Mouse (Mus musculus) liver, embryonic 16.5 days (tissue): ENCODE data around the gene Shkbp1. TPM values are rescaled to one million over a fixed set of nuclear protein-coding genes. Genes with fewer than 3 reads are reported as not detected.
A peak's percentile ranks its signal among the peaks of the same experiment; 100 is the strongest.

Experiments used
- ATAC-seq: fragments of 200-750 bp; cut with Nextera tagmentation; 2 replicates; pipeline ENCODE4 v1.8.0; 2017; ENCODE audit warnings: low read depth, mild to moderate bottlenecking, moderate number of reproducible peaks, moderate library complexity
- H3K27ac ChIP-seq: fragments of 300-500 bp; sonication (generic); 2 replicates; pipeline ENCODE4 v1.5.1; 2014; ENCODE audit warnings: mild to moderate bottlenecking, low read length
- H3K27me3 ChIP-seq: fragments of 300-500 bp; sonication (generic); 2 replicates; pipeline ENCODE4 v1.6.1; 2014; ENCODE audit warnings: low read depth, low read length, mixed read lengths; ENCODE audit not compliant: control insufficient read depth, insufficient read depth
- H3K36me3 ChIP-seq: fragments of 300-500 bp; sonication (generic); 2 replicates; pipeline ENCODE4 v1.6.1; 2014; ENCODE audit warnings: mild to moderate bottlenecking; ENCODE audit not compliant: control insufficient read depth, insufficient read depth
- H3K4me1 ChIP-seq: fragments of 300-500 bp; sonication (generic); 2 replicates; pipeline ENCODE4 v1.6.1; 2014; ENCODE audit warnings: low read depth, low read length, mixed read lengths; ENCODE audit not compliant: control insufficient read depth
- H3K4me2 ChIP-seq: fragments of 300-500 bp; sonication (generic); 2 replicates; pipeline ENCODE4 v1.6.1; 2014; ENCODE audit warnings: low read depth, low read length, mixed read lengths
- H3K4me3 ChIP-seq: fragments of 300-500 bp; sonication (generic); 2 replicates; pipeline ENCODE4 v1.5.1; 2014; ENCODE audit warnings: low read depth, mild to moderate bottlenecking, low read length
- H3K9ac ChIP-seq: fragments of 300-500 bp; sonication (generic); 2 replicates; pipeline ENCODE4 v1.6.1; 2014; ENCODE audit warnings: low read depth, low read length
- H3K9me3 ChIP-seq: fragments of 300-500 bp; sonication (generic); replicated peaks from 2 replicates; pipeline ENCODE4 v1.6.1; 2016; ENCODE audit warnings: low read length; ENCODE audit not compliant: control insufficient read depth
- WGBS: fragments of 180-500 bp; shearing (Covaris S2); extraction: QIAGEN DNeasy Blood & Tissue Kit; methylation state at CpG from one replicate; pipeline ENCODE4 v1.1.7; 2014; ENCODE audit not compliant: insufficient replicate concordance; 5-methylcytosine and 5-hydroxymethylcytosine counted together
- polyA plus RNA-seq: library from polyadenylated mRNA; unstranded; fragments of >200 nt; fragmentation: Nextera tagmentation; extraction: Ambion mirVana; gene quantifications from 2 replicates; pipeline ENCODE4 v1.2.1, GENCODE M21; 2015

Gene Shkbp1
- polyA plus RNA-seq: 16.1 and 16.5 TPM in 2 replicates

DNA sequence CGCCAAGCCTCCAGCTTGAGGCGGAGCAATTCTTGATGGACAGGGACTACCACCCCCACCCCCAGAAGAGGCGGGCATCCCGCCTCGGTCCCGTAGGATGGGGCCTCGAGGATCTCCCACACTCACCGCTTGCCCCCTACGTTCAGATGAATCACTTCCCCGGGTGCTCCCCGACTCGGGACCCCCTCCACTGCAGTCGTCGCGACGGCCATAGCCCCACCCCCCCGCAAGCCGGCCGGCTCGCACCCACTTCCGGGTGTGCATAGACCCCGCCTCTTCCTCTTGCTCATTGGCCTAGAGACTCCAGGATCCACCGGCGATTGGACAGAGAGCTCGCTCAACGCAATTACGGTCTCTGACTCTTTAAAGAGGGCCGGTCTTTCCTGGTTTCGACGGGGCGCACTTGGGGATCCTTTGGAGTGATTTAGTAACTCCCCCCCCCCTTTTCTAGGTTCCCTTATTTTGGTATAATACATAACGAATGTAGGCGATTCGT, at the start of gene Shkbp1:
Gene Shkbp1, minus strand, starts transcription at position 275 of the 496 bp plus-strand sequence.
- peak; percentile 95 for ATAC-seq
- H3K27me3 ChIP-seq: peaks cover 14% of the 10 kb centered on the region
- no peaks in the 10 kb centered on the region for H3K9me3 ChIP-seq
- H3K4me1 ChIP-seq: peaks cover 25% of the 10 kb centered on the region
- H3K4me3 ChIP-seq: peak within 1 kb of the TSS; percentile 76
- H3K9ac ChIP-seq: peak within 1 kb of the TSS; percentile 71
- under 1% methylated on average over 33 of the region's 34 CpGs for WGBS
- H3K27ac ChIP-seq: peak within 1 kb of the TSS; percentile 85
- H3K4me2 ChIP-seq: peak within 1 kb of the TSS; percentile 85
- H3K36me3 ChIP-seq: no peaks in the 10 kb centered on the region

DNA sequence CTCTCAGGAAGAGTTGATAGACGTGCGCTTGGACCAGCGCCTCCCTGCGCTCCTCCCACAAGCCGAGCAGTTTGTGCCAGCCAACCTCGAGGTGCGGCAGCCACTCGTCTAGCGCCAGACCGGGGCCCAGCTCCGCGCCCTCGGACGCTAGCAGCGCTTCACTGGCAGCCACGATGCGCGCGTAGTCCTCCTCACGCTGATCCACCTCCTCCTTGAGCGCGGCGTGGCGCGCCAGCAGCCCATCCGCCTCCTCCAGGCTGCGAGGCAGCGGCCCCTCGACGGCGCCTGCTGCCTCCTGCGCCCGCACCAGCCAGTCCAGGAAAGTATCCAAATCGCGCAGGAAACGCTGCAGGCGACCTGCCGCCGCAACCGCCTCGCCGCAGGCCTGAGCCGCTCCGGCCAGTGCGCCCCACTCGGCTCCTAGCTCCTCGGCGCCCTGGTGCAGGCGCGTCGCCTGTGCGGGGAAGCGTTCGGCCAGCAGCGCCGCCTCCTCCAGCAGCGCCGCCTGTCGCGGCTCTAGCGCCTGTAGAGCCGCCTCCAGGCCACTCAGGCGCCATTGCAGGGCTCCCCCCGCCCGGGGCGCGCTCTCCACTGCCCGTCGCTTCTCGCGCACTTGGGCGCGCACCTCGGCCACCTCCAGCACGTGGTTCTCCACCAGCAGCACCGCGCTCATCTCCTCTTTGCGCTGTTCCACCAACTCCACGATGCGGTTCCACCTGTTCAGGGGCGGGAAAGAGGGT, 48.6 kb upstream of the Shkbp1 start:
- WGBS: 9% methylated on average over 72 of the region's 81 CpGs
- Histone ChIP-seq H3K27ac (no peak overlapping the region), H3K9ac (no peak overlapping the region), H3K27me3 (peaks cover 79% of the 10 kb centered on the region), H3K36me3 (no peaks in the 10 kb centered on the region), H3K9me3 (no peaks in the 10 kb centered on the region; the same call in 1 of the 2 replicates), H3K4me2 (no peak overlapping the region), H3K4me3 (no peak overlapping the region), H3K4me1 (no peaks in the 10 kb centered on the region; the same call in 1 of the 2 replicates)
- ATAC-seq: no peak; the same call in 1 of the 2 replicates

DNA sequence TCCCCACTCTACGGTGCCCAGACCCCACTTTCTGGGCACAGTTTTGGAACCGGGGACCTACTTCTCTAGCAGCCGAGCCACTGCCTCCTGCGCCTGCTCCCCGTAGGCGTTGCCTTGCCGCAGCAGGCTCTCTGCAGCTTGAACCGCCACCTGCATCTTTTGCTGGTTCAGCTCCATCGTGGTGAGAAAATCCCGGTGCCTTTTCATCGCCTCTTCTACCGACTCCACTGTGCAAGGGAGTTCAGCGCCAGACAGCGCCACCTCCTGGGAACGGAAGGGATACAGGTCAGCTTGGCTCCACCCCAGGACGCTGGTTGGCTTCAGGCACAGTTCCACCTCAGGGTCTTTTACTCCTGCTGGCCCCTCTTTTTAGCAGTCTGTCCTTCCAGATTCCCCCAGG, 46.9 kb upstream of the Shkbp1 start:
- Histone ChIP-seq H3K27ac (no peak overlapping the region), H3K27me3 (peaks cover 73% of the 10 kb centered on the region), H3K4me2 (no peak overlapping the region), H3K36me3 (no peaks in the 10 kb centered on the region), H3K9ac (no peak overlapping the region), H3K4me1 (no peaks in the 10 kb centered on the region), H3K4me3 (no peak overlapping the region), H3K9me3 (no peaks in the 10 kb centered on the region; the same call in 1 of the 2 replicates)
- ATAC-seq: no peak
- 4% methylated on average over 16 of the region's 16 CpGs for WGBS

DNA sequence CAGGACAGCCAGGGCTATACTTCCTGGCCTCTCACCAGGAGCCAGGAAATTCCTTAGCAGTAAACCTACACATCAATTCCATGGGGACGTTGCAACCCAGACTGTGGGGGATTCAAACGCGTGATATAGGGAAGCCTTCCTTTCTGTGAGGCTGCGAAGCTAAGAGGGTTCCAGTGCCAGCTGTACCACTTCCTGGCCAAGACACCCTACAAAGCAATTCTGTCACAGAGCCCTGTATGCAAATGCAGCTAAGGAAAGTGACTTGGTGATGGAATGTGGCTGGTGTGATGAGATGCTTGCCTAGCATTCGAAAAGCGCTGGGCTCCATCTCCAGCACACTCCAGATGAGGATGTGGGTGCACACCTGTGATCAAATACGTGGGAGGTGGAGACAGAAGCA, 44.7 kb upstream of the Shkbp1 start:
- no peaks in the 10 kb centered on the region; the same call in 1 of the 2 replicates for H3K4me1 ChIP-seq
- no peak overlapping the region for H3K9ac ChIP-seq
- H3K4me2 ChIP-seq: no peak overlapping the region
- no peak overlapping the region for H3K4me3 ChIP-seq
- H3K36me3 ChIP-seq: no peaks in the 10 kb centered on the region
- peaks cover 76% of the 10 kb centered on the region for H3K27me3 ChIP-seq
- H3K9me3 ChIP-seq: no peaks in the 10 kb centered on the region; the same call in 1 of the 2 replicates
- H3K27ac ChIP-seq: no peak overlapping the region
- WGBS: 53% methylated on average over 7 of the region's 7 CpGs
- no peak for ATAC-seq

DNA sequence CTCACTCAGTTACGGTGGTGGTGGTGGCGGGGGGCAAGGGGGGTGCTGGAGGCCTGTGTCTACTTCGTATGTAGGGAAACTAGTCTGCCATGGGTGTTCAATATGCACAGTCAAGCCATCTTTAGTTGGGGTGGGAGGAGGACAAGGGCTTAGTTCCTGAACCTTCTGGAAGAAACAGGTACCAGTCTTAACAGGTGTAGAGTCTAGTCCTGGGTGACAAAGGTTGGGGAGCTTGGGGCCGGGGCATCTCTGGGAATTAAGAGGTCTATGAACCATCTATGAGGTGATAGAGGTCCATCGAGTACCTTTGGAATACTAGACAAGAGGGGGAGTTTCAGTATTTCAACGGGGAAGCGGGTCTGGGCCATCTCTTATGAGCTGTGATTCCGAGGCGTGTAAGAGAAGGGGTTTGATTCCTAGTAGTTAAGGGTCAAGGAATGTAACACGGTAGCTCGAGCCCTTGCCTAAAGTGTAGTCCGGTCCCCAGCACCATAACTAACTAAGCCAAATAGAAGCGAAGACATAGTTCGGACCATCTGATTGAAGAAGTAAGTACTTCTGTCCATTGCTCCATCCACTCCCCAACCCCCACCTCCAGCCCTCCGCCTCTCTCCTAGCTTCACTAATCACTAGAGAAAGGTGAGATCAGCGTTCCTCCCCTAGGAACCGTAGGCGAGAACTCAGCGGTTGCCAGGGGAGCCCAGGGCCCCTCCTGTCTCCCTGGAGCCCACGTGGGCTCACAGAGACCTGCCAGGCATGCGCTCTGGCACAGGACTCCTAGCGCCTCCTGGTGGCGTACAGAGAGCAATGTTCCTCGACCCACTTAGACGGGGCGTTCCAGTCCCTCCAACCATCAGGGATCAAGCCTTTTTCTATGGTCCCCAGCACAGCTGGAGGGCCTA, 41.5 kb upstream of the Shkbp1 start:
- Histone ChIP-seq H3K4me1 (no peaks in the 10 kb centered on the region; the same call in 1 of the 2 replicates), H3K4me2 (no peak overlapping the region), H3K27me3 (peaks cover 64% of the 10 kb centered on the region), H3K9ac (no peak overlapping the region), H3K27ac (no peak overlapping the region), H3K9me3 (no peaks in the 10 kb centered on the region), H3K36me3 (no peaks in the 10 kb centered on the region), H3K4me3 (no peak overlapping the region)
- peak; percentile 41; the same call in 1 of the 2 replicates for ATAC-seq
- 17% methylated on average over 26 of the region's 26 CpGs for WGBS

DNA sequence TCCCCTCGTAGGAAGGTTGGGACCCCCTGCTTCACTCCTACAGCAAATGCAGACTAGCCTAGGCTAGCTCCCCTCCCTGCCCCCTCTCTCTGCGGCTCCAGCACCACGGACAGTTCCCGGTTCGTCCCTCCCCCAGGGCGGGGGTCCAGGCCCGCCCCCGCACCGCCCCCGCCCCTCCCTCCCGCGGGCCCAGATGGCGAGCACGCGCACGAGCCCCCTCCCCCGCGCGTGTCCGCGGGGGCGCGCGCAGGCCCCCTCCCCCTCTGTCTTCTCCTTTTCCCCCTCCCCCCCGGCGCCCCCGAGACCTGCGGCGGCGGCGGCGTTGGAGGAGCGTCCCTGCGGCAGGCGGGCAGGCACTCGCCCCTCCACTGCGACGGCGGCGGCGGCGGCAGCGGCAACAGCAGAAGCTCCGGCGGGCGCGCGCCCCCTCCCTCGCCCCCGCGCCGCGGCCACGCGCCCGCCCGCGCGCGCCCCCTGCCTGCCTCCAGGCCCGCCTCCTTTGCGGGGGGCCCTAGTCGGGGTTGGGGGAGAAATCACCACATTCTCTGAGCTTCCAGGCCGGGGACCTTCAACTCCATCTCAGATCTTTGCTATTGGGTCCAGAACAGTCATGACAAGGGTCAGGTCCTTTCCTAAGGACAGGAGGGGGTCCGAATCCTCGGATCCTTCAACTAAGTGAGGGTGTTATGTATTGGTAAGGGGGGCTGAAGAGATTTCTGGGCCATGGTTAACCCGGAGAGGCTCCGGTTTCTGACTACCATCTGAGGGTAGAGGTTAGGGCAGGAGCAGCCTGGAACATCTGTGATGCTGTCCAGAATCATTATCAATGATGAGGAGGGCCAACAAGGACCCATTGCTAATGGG, 40.6 kb upstream of the Shkbp1 start:
- peaks cover 66% of the 10 kb centered on the region for H3K27me3 ChIP-seq
- no peaks in the 10 kb centered on the region for H3K36me3 ChIP-seq
- no peaks in the 10 kb centered on the region; the same call in 1 of the 2 replicates for H3K4me1 ChIP-seq
- 2% methylated on average over 35 of the region's 68 CpGs for WGBS
- H3K27ac ChIP-seq: no peak overlapping the region
- no peaks in the 10 kb centered on the region for H3K9me3 ChIP-seq
- no peak overlapping the region for H3K9ac ChIP-seq
- peak overlapping the region; percentile 40 for H3K4me3 ChIP-seq
- H3K4me2 ChIP-seq: peak overlapping the region; percentile 57
- no peak for ATAC-seq

DNA sequence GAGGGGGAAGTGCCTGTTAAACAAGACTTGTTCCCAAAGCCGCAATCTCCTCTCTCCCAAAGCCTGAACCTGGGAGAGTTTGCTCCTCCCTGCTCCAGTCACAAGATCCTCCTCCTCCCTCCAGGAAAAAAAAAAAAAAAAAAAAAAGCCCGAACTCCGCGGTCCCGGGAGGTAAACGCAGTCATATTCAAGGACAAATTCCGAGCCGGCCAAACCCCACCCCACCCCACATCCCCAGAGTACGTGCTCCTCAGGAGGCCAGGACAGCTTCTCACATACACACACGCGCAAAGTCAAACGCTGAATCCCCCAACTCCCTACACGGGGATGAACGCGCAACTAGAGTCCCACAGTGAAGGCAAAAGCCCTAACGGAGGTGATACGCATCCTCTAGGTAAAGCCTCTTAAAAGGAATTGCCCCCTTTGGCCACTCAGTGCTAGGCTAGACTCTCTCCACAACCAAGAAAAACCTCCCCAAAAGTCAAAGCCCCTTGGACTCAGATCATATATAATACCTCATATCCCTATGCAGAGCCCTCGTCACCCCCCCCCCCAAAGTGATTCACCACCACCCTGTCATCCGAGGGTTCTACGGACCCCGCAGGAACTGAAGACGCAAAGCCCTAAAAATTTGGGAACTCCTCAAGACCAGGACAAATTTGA, 39.8 kb upstream of the Shkbp1 start:
- Histone ChIP-seq H3K36me3 (no peaks in the 10 kb centered on the region), H3K27ac (no peak overlapping the region), H3K4me2 (no peak overlapping the region), H3K4me3 (peak overlapping the region; percentile 40; the same call in 1 of the 2 replicates), H3K9me3 (no peaks in the 10 kb centered on the region), H3K9ac (no peak overlapping the region), H3K27me3 (peaks cover 62% of the 10 kb centered on the region), H3K4me1 (no peaks in the 10 kb centered on the region; the same call in 1 of the 2 replicates)
- ATAC-seq: no peak
- WGBS: 2% methylated on average over 22 of the region's 22 CpGs

DNA sequence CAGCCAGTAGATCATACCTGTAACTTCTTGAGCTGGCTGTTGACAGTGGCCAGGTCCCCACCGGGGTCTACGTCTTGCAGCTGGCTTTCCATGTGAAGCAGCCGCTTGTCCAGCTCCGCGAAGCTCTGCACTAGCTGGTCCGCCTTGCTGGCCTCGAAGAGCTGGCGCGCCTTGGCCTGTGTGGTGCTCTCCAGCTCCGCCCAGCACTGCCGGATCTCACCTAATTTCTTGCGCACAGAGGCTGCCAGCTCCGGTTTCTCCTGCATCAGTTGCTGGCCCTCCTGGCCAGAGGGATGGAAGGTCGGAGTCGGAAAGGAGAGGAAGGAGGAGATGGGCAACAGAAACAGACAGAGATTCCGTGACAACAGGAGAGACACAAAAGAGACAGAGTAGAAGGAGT, 35.6 kb upstream of the Shkbp1 start:
- Histone ChIP-seq H3K36me3 (no peaks in the 10 kb centered on the region), H3K4me1 (no peaks in the 10 kb centered on the region; the same call in 1 of the 2 replicates), H3K4me3 (no peak overlapping the region), H3K27me3 (peaks cover 37% of the 10 kb centered on the region), H3K9me3 (no peaks in the 10 kb centered on the region), H3K9ac (no peak overlapping the region), H3K4me2 (no peak overlapping the region), H3K27ac (no peak overlapping the region)
- ATAC-seq: no peak
- WGBS: 41% methylated on average over 16 of the region's 16 CpGs
